Mouse (Mus musculus): Measurements from ENCODE around the gene Ddx46. TPM values are rescaled to one million over a fixed set of nuclear protein-coding genes. Genes with fewer than 3 reads are reported as not detected.

Gene Ddx46
- polyA plus RNA-seq, 1 experiment = 52.7 TPM

GRCm38 (mm10) chr13:55644525-55644924 is 9.7 kb downstream of the Ddx46 start:
- TF ChIP-seq POLR2A (IDR thresholded peaks at IDR 0.05; ENCODE audit: borderline replicate concordance, extremely low read depth, insufficient read depth, insufficient read length, poor library complexity, severe bottlenecking) (no peak), CTCF (IDR thresholded peaks at IDR 0.05; ENCODE audit: borderline replicate concordance, extremely low read depth, insufficient read depth, insufficient read length) (peak; percentile 41; the same call in 1 of the 2 replicates)
- DNase-seq (ENCODE audit: low read depth) = peak; percentile 49

GRCm38 (mm10) chr13:55650098-55650497 is 15.3 kb downstream of the Ddx46 start:
- peak; percentile 8 for DNase-seq (ENCODE audit: low read depth)
- TF ChIP-seq CTCF (IDR thresholded peaks at IDR 0.05; ENCODE audit: borderline replicate concordance, extremely low read depth, insufficient read depth, insufficient read length) (peak; percentile 35; the same call in 1 of the 2 replicates), POLR2A (IDR thresholded peaks at IDR 0.05; ENCODE audit: borderline replicate concordance, extremely low read depth, insufficient read depth, insufficient read length, poor library complexity, severe bottlenecking) (no peak)

GRCm38 (mm10) chr13:55650980-55651379 is 16.2 kb downstream of the Ddx46 start:
- TF ChIP-seq POLR2A (IDR thresholded peaks at IDR 0.05; ENCODE audit: borderline replicate concordance, extremely low read depth, insufficient read depth, insufficient read length, poor library complexity, severe bottlenecking) = no peak
- DNase-seq (ENCODE audit: low read depth) = no peak

GRCm38 (mm10) chr13:55668550-55668949 is 33.7 kb downstream of the Ddx46 start:
- DNase-seq (ENCODE audit: low read depth) = peak; percentile 39
- peak; percentile 66 for TF ChIP-seq CTCF (IDR thresholded peaks at IDR 0.05; ENCODE audit: borderline replicate concordance, extremely low read depth, insufficient read depth, insufficient read length)
- no peak for TF ChIP-seq POLR2A (IDR thresholded peaks at IDR 0.05; ENCODE audit: borderline replicate concordance, extremely low read depth, insufficient read depth, insufficient read length, poor library complexity, severe bottlenecking)

GRCm38 (mm10) chr13:55672711-55673110 is 37.9 kb downstream of the Ddx46 start:
- TF ChIP-seq CTCF (IDR thresholded peaks at IDR 0.05; ENCODE audit: borderline replicate concordance, extremely low read depth, insufficient read depth, insufficient read length) = no peak
- no peak for TF ChIP-seq POLR2A (IDR thresholded peaks at IDR 0.05; ENCODE audit: borderline replicate concordance, extremely low read depth, insufficient read depth, insufficient read length, poor library complexity, severe bottlenecking)
- DNase-seq (ENCODE audit: low read depth) = no peak

GRCm38 (mm10) chr13:55677364-55677763 is 42.5 kb downstream of the Ddx46 start:
- no peak for TF ChIP-seq CTCF (IDR thresholded peaks at IDR 0.05; ENCODE audit: borderline replicate concordance, extremely low read depth, insufficient read depth, insufficient read length)
- TF ChIP-seq POLR2A (IDR thresholded peaks at IDR 0.05; ENCODE audit: borderline replicate concordance, extremely low read depth, insufficient read depth, insufficient read length, poor library complexity, severe bottlenecking) = no peak

GRCm38 (mm10) chr13:55682201-55682600 is 47.4 kb downstream of the Ddx46 start:
- TF ChIP-seq POLR2A (IDR thresholded peaks at IDR 0.05; ENCODE audit: borderline replicate concordance, extremely low read depth, insufficient read depth, insufficient read length, poor library complexity, severe bottlenecking) (no peak), CTCF (IDR thresholded peaks at IDR 0.05; ENCODE audit: borderline replicate concordance, extremely low read depth, insufficient read depth, insufficient read length) (no peak)
- no peak for DNase-seq (ENCODE audit: low read depth)

More at GRCm38 (mm10) chr13:55677364-55677763, 42.5 kb downstream of the Ddx46 start:
- DNase-seq (ENCODE audit: low read depth) = no peak

- TF ChIP-seq POLR2A (IDR thresholded peaks at IDR 0.05; ENCODE audit: borderline replicate concordance, extremely low read depth, insufficient read depth, insufficient read length, poor library complexity, severe bottlenecking) (no peak), CTCF (IDR thresholded peaks at IDR 0.05; ENCODE audit: borderline replicate concordance, extremely low read depth, insufficient read depth, insufficient read length) (no peak)
- no peak for DNase-seq (ENCODE audit: low read depth)
These were observed 48.8 kb downstream of the Ddx46 start for GRCm38 (mm10) chr13:55683581-55683980.

GRCm38 (mm10) chr13:55686107-55686633 is 51.3 kb downstream of the Ddx46 start:
- peak; percentile 74 for DNase-seq (ENCODE audit: low read depth)
- no peak for TF ChIP-seq CTCF (IDR thresholded peaks at IDR 0.05; ENCODE audit: borderline replicate concordance, extremely low read depth, insufficient read depth, insufficient read length)

GRCm38 (mm10) chr13:55687927-55688602 is 53.2 kb downstream of the Ddx46 start:
- DNase-seq (ENCODE audit: low read depth) = peak; percentile 19
- no peak for TF ChIP-seq CTCF (IDR thresholded peaks at IDR 0.05; ENCODE audit: borderline replicate concordance, extremely low read depth, insufficient read depth, insufficient read length)
- no peak for TF ChIP-seq POLR2A (IDR thresholded peaks at IDR 0.05; ENCODE audit: borderline replicate concordance, extremely low read depth, insufficient read depth, insufficient read length, poor library complexity, severe bottlenecking)

- DNase-seq (ENCODE audit: low read depth) = peak; percentile 96
- TF ChIP-seq POLR2A (IDR thresholded peaks at IDR 0.05; ENCODE audit: borderline replicate concordance, extremely low read depth, insufficient read depth, insufficient read length, poor library complexity, severe bottlenecking) (peak; percentile 94), CTCF (IDR thresholded peaks at IDR 0.05; ENCODE audit: borderline replicate concordance, extremely low read depth, insufficient read depth, insufficient read length) (no peak)
These were observed 57.9 kb downstream of the Ddx46 start, which contains the start of gene B230219D22Rik for GRCm38 (mm10) chr13:55692535-55693242. B230219D22Rik (plus strand) TSS chr13:55693124.
